Mouse (Mus musculus): Measurements from ENCODE around the gene Aldh9a1.

The Aldh9a1 gene

DNA sequence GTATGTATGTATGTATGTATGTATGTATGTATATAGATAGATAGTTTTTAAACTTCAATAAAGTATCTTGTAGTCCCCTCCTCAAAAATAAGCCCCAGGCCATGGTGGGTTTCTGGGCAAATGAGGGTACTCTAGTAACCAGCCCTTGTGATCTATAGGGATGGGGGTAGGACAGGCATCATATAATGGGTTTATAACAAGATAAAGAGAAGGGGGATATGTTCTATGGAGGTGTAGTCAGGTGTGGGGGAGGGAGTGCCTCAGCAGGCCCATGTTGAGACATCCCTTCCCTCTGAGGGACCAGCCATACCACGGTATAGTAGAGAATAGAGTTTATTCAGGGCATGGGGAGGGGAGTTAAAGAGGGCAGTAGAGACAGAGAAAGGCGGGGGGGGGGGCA is 36.7 kb downstream of the Aldh9a1 start:
- no peak for DNase-seq

DNA sequence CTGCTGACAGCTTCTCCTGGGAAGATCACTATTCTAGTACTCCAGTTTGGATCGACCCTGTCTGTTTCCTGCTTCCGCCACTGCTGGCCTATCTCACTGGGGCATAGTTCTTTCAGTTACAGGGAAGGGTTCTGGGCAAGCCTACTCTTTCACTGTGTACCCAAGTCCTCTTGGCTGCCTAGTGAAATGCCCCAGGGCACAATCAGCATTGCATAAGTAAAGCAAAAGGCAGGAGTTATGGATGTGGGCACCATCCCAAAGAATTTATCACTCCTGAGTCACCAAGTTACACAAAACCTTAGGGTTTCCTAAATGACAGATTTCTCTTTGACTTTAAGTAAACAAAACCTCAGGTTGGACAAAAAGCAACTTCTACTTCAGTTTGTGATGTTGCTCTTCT is 37.5 kb downstream of the Aldh9a1 start:
- no peak for DNase-seq

DNA sequence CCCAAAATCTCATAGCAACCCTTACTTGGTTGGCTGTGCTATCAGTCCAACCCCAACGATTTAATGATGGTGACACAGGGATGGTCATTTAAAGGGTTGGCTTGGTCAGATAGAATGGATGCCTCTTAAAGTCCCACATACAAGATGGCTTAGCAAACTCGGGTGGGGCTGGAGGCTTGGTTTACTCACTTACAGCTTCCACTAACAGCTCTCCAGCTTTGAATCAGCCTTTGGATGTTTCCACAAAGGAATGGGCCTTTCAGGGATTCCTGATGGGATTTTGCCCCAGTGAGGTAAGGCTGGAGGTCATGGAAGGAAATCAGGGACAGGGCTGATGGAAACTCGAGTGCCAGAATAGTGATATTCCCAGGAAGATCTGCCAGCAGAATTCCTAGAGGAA is 38.0 kb downstream of the Aldh9a1 start:
- no peak for DNase-seq

DNA sequence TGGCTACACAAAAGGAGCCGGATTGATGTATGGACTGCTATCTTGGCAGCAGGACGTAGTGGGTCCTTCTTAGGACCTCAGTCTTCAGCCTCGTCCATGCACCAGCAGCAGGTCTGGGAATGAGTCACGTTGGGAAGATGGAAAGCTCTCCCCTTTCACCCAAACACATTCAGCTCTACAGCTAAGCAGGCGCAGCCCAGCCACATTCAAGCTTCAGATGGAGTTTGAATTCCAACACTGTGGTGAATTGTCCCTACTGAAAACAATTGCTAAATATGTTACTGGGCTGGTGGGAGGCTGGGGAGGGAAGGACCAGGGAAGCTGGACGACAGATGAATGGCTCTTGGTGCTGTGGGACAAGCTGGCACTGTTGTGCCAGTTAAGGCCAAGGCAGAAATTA is 38.8 kb downstream of the Aldh9a1 start:
- no peak for DNase-seq

DNA sequence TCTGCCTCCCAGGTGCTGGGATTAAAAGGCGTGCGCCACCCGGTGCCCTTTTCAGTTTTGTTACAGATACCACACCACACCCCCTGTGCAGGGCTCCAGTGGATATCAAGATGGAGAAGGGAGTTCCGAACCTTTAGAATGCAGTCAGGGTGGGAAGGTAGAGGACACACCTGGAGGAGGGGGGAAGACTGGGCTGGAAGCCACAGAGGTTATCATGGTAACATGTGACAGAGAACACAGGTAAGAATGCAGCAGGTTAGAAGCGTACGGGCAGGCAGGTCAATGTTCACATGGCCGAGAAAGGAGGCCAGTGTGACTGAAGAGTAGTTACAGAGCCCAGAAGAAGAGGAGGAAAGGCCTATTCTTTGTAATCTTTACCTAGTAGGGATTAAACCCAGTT is 39.8 kb downstream of the Aldh9a1 start:
- no peak for DNase-seq

DNA sequence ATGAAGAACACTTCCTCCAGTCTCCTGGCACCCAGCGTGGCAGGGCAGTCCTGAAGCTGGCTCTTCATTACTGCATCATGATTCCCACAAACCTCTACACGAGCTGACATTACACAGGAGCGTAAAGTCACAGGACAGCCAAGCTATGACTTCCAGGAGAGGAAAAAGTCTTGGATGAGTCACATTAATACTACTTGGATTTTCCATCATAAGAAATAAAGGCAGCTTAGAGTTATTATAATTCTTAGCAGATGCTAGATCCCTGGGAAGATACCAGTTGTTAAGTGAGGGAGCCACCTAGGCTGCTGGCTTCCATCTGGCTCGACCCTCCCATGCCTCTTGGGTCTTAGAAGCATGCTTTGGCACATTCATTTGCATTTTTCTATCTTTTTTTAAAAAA is 40.6 kb downstream of the Aldh9a1 start:
- no peak for DNase-seq

DNA sequence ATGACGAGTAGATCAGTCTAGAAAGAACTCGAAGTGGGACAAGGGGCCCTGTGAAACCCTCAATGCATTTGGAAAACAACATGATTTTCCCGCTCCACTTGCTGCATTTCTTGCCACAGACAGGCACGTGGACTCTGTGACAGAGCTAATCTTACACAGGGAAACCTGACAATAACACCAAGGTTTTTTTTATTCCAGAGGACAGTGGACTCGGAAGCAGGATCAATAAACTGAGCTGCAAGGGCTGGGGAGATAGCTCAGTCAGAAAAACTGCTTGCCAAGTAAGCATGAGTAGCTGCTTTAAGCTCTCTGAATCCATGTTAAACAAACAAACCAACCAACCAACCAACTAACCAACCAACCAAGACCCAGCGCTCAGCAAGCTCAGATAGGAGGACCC is 41.5 kb downstream of the Aldh9a1 start:
- DNase-seq = no peak

DNA sequence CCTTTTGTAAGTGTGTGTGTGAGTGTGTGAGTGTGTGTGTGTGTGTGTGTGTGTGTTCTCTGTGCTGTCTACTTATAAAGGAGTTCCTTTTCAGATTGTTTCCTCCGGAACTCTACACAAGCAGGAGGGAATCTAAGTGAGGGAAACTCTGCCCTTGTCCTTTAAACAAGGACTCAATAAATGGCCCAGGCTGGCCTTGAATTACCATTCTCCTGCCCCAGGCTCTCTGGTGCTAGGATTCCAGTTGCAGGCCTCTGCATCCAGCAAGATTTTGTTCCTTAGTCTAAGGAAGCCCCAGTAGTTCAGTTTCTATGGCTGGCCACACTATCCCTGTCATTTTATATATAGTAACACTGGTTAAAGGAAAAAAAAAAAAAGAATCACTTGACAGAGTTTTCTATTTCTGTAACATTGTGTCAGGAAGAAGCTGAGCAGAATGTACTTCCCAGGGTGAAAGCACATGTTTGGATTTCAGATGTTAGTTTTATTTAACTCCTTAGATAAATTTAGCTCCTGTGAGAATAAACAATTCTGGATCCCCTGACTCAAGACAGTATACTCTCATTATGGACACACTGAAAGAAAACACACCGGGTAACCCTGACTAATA is 42.3 kb downstream of the Aldh9a1 start:
- no peak for DNase-seq

DNA sequence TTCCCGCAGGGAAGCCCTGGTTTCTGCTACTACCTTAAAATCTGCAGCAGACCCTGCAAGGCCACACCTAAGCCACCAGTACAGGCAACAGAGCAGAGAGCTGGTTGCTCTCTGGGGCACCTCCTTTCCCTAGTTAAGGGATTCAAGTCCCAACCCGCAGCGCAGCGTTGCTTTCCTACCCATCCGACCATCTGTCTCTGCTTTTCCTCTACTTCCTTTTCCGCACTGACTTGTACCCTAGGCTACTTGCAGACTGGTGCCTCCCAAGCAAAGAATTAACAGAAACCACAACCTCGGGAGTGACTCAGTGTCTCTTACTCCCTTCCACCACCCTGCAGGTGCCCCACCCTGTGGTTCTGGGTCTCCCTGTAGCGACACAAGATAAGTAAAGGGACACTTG is 42.9 kb downstream of the Aldh9a1 start:
- peak in 1 of 2 experiments; percentile 6 for DNase-seq

DNA sequence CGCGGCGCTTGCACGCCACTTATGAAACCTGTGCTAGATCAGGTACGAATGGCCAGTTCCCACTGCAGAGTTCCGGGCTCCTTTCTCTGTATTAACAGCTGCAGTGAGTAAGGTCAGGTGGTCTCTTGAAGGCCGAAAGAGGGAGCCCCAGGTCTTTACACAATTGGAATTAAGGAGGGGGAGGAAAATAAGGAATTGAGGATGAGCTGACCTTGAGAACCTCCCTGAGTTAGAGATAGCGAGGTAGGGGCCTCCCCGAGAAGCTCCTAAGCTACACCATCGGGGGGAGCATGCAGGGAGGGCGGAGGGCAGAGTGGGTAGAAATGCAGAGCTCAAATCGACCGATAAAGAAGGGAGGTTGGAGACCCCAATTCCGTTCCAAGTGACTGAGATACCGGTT is 43.5 kb downstream of the Aldh9a1 start:
- DNase-seq = no peak

DNA sequence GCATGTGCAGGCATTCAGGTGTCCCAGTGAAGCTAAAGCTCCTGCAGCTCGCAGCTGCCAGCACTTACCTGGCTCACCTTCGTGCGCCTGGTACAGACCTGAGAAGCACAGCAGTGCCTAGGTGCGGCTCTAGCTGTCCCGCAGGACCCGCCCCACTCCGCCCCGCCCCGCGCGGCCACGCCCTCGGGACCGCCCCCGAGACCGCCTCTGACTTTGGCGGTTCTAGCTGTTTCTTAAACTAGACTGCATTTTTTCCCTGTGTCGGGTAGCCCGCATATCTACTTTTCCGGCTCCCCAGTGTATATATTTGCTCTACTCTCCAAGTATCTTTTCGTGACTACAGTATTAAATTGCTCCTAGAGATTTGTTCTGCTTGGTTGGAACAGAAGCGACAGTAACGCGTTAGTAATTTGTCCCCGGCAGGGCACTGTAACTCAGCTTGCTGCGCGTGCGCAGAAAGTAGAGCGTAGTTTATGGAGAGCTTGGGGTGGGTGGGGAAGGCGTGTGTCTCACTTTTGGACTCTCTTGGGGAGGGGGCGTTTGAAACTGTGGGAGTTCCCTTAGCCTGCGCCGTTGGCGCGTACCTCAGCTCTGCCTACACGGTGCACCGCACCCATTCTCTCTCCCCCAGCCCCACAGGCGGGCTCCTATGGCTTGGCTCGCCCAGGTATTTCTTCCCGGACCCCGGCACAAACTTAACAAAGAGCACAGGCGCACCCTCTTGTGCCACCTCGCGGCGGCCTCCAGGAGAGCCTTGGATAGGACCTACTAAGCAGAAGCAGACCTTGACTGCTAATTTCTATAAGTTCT is 44.1 kb downstream of the Aldh9a1 start, which contains the start of gene Mgst3:
Mgst3 (minus strand) TSS at position 159 of the 810 bp plus-strand sequence.
- DNase-seq = peak; percentile 99

DNA sequence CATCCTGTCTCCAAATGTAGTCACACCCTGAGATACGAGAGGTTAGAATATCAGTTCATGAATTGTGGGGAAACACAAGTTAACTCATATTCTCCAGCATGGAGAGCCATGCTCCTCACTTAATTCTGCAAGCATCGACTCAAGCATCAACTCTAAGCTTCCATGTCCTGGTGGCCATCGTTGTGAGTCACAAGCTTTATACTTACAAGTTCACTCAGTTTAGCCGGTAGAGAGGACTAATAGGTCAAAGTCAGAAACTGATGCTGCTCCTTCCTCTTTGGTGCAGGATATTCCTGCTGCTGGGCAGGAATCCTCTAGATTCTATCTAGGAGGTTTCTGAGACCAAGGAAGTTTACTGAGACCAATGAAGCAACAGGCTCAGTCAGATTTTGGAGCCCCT is 55.4 kb downstream of the Aldh9a1 start:
- no peak for DNase-seq

DNA sequence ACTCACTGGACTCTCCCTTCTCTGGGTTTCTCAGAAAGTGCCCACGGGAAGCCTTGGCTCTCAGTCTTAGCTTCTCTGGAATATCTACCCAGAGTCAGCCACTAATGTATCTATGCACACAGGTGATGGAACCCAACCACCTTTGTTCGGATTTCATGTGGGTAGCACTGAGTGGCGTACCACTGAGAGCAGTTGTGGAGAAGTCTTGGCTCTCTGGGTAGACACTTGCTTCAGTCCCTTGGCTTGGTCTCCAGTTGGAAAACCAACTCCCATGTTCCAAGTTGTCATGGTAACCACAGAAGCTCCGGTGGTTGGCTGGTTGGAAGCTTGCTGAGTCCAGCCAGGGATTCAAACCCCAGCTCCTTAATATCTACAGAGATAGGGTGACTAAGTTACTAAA is 59.8 kb downstream of the Aldh9a1 start:
- no peak for DNase-seq

DNA sequence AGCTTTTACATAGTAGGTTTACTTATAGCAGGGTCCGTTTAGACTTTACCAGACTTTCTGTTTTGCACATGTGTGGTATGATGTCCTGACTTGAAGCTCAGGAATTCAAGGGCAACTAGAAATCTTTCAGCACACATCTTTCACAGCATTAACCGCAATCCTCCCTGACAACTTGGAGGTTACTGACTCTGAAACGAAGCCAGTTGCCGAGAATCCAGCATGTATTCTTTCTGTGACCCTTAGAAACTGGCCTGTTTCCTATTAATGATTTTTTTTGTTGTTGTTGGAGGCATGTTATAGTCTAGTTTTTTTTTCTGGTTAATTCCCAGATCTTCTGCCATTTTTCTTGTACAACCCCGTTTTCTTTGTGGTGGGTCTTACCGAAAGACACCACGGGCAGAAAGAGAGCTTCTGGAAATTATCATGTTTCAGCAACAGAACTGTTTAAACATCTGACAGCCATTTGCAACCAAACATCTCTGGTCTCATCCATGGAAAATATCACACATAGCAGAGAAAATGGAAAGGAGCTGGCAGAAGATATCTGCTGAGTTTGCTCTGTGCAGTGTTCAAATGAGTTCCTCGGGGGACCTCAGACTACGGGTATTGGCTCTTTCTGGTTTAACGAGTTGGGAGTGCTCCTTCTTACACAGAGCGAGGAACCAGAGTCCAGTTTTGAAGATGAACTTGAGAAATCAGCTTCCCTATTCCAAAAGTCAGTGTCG is 62.4 kb downstream of the Aldh9a1 start:
- no peak for DNase-seq

DNA sequence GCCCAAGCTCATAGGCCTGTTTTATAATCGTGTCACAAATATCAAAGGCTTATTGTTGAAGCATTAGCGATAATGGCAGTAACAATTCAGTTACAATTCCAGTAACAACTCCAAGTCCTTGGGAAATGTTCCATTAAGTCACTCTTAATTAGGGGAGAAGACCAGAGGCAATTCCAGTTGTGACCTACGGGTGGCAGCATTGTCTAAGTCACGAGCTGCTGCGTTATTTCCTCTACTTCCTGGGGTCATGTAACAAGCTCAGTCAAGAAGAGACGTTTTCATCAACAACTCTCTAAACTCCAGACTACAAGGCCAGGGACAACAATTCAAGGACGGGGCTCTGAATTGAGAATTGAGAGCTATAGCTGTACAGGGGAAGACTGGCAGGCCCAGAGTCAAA is 65.1 kb downstream of the Aldh9a1 start:
- peak; percentile 70 to 73 for DNase-seq

All from B cell, adult 2 months (primary cell).